Mouse (Mus musculus) intestine, embryonic 14.5 days (tissue): ENCODE data around the gene Ehmt2. TPM values are rescaled to one million over a fixed set of nuclear protein-coding genes. Genes with fewer than 3 reads are reported as not detected.

Experiments
- ATAC-seq: fragments of 200-750 bp; cut with Nextera tagmentation; replicated peaks from 2 replicates; pipeline ENCODE4 v1.8.0; 2017; ENCODE audit warnings: low read depth, moderate number of reproducible peaks, moderate TSS enrichment, moderate library complexity; ENCODE audit not compliant: low FRiP score, low TSS enrichment
- DNase-seq: peaks from one replicate; pipeline ENCODE4 v3.0.0-alpha.2; 2018; ENCODE audit warnings: low spot score
- H3K27ac ChIP-seq: fragments of 300-500 bp; sonication (generic); 2 replicates; pipeline ENCODE4 v1.5.1; 2014; ENCODE audit warnings: low read depth, mild to moderate bottlenecking, control low read depth
- H3K27me3 ChIP-seq: fragments of 300-500 bp; sonication (generic); replicated peaks from 2 replicates; pipeline ENCODE4 v1.6.1; 2014; ENCODE audit warnings: low read length, control low read depth; ENCODE audit not compliant: control insufficient read depth, insufficient read depth
- H3K36me3 ChIP-seq: fragments of 300-500 bp; sonication (generic); 2 replicates; pipeline ENCODE4 v1.6.1; 2014; ENCODE audit warnings: low read length, control low read depth; ENCODE audit not compliant: control insufficient read depth, insufficient read depth
- H3K4me1 ChIP-seq: fragments of 300-500 bp; sonication (generic); replicated peaks from 2 replicates; pipeline ENCODE4 v1.6.1; 2014; ENCODE audit warnings: low read length, control low read depth, mixed read lengths; ENCODE audit not compliant: control insufficient read depth, insufficient read depth
- H3K4me2 ChIP-seq: fragments of 300-500 bp; sonication (generic); 2 replicates; pipeline ENCODE4 v1.6.1; 2014; ENCODE audit warnings: low read length
- H3K4me3 ChIP-seq: fragments of 300-500 bp; sonication (generic); 2 replicates; pipeline ENCODE4 v1.5.1; 2014; ENCODE audit warnings: low read depth, low read length, control low read depth, mixed read lengths
- H3K9ac ChIP-seq: fragments of 300-500 bp; sonication (generic); 2 replicates; pipeline ENCODE4 v1.6.1; 2014; ENCODE audit warnings: mild to moderate bottlenecking, low read length
- H3K9me3 ChIP-seq: fragments of 300-500 bp; sonication (generic); 2 replicates; pipeline ENCODE4 v1.6.1; 2016; ENCODE audit warnings: low read length, control low read depth; ENCODE audit not compliant: control insufficient read depth
- WGBS: fragments of 180-500 bp; shearing (Covaris S2); extraction: QIAGEN DNeasy Blood & Tissue Kit; methylation state at CpG from one replicate; pipeline ENCODE4 v1.1.7; 2014; 5-methylcytosine and 5-hydroxymethylcytosine counted together
- polyA plus RNA-seq: library from polyadenylated mRNA; unstranded; fragments of >200 nt; fragmentation: Nextera tagmentation; extraction: Ambion mirVana; gene quantifications from 2 replicates; pipeline ENCODE4 v1.2.1, GENCODE M21; 2014

The Ehmt2 gene
- polyA plus RNA-seq, 1 experiment from 2014 or later, result 73.4 TPM

DNA sequence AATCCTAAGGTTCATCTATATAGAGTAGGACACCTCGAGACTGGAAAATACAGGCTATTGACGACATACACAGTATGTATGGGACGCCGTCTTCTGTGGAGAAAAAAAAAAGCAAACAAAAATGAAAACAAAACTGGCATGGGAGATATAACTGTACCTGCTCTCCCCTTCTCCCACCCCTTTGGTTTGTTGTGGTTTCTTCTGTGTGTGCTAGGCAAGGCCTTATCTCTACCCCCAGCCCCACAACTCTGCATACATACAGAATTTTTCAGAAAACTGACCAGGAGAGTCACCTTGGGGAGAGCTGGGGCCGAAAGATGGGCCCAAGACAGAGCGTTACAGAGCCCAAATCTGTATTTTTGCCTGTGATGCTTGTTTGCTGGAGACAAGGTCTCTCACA lies 13.6 kb upstream of the Ehmt2 start:
- no peak overlapping the region for H3K9ac ChIP-seq
- H3K4me3 ChIP-seq, result no peak overlapping the region
- H3K36me3 ChIP-seq, result no peaks in the 10 kb centered on the region
- DNase-seq (no peak), ATAC-seq (no peak)
- no peaks in the 10 kb centered on the region for H3K9me3 ChIP-seq
- no peak overlapping the region for H3K27ac ChIP-seq
- no peaks in the 10 kb centered on the region for H3K4me1 ChIP-seq
- 82% methylated on average over 6 of the region's 6 CpGs for WGBS
- no peaks in the 10 kb centered on the region for H3K27me3 ChIP-seq
- no peak overlapping the region for H3K4me2 ChIP-seq

DNA sequence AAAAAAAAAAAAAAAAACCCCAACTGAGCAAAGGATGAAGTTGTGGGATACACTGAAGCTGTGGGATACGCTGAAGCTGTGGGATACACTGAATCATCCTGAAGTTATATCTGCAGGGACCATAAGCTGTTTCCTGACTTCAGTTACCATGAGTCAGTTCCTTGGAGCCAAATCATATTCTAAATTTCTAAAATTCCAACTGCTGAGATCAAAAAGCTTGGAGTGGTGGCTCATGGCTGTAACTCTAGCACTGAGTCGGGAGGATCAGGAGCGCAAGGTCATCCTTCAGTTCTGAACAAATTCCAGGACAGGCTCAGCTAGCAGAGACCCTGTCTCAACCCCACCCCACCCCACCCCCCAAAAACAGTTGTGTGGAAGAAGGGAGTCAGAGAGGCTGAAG lies 12.7 kb upstream of the Ehmt2 start:
- 74% methylated on average over 3 of the region's 3 CpGs for WGBS
- H3K36me3 ChIP-seq, result no peaks in the 10 kb centered on the region
- DNase-seq, result no peak
- no peak overlapping the region for H3K27ac ChIP-seq
- H3K4me3 ChIP-seq, result no peak overlapping the region
- no peak overlapping the region for H3K9ac ChIP-seq
- H3K27me3 ChIP-seq, result no peaks in the 10 kb centered on the region
- no peak for ATAC-seq
- no peaks in the 10 kb centered on the region for H3K9me3 ChIP-seq
- H3K4me1 ChIP-seq, result no peaks in the 10 kb centered on the region
- H3K4me2 ChIP-seq, result no peak overlapping the region

DNA sequence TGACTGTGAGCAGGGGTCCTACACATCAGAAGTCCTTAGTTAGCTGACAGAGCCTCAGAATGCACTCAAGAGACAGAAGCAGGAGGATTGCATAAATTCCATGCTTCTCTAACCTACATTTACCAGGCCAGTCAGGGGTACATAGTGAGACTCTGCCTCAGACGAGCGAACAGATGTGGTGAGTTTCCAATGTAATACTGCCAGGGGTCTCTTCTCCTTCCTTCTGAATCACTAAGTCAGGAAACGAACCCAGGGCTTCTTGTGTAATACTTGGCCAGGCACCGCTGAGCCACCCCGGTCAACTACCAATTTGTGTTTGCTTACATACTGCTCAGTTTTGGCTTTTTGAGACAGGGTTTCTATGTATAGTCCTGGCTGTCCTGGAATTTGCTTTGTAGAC lies 10.3 kb upstream of the Ehmt2 start:
- no peak for DNase-seq
- Histone ChIP-seq H3K9me3 (no peaks in the 10 kb centered on the region), H3K4me3 (no peak overlapping the region), H3K9ac (no peak overlapping the region), H3K27me3 (no peaks in the 10 kb centered on the region), H3K27ac (no peak overlapping the region), H3K36me3 (no peaks in the 10 kb centered on the region), H3K4me2 (no peak overlapping the region), H3K4me1 (no peaks in the 10 kb centered on the region)
- WGBS, result 85% methylated on average over 5 of the region's 5 CpGs
- no peak for ATAC-seq

DNA sequence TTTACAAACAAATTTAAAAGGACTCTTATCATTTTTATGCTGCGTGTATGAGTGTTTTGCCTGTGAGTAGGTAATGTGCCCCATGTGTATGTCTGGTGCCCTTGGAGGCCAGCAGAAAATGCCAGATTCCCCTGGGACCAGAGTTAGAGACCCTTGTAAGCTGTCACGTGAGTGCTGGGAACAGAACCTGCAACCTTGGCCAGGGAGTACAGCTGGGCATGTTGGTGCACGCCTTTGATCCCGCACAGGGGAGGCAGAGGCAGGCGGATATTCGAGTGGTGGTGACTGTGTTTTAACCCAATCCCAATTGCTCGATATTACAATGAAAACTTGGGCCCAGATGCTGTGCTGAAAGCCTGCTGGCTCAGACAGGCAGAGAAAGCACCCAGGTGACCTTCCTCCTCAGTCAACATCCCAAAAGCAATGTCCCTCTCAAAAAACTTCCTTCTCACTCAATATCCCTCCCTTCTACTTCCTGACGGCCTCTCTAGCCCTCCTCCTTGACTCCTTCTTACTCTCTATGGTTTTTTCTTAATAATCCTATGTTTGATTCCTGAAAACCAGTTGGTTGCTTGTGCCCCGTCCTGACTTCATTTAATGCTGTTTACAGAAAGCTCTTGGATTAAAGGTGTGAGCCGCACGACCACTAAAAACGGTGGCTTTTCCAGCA lies 8.1 kb upstream of the Ehmt2 start:
- ATAC-seq (no peak), DNase-seq (no peak)
- Histone ChIP-seq H3K4me3 (no peak overlapping the region), H3K36me3 (no peaks in the 10 kb centered on the region), H3K27ac (no peak overlapping the region), H3K27me3 (no peaks in the 10 kb centered on the region), H3K9ac (no peak overlapping the region), H3K4me2 (no peak overlapping the region), H3K4me1 (peaks cover 5% of the 10 kb centered on the region), H3K9me3 (no peaks in the 10 kb centered on the region)
- 83% methylated on average over 12 of the region's 12 CpGs for WGBS

DNA sequence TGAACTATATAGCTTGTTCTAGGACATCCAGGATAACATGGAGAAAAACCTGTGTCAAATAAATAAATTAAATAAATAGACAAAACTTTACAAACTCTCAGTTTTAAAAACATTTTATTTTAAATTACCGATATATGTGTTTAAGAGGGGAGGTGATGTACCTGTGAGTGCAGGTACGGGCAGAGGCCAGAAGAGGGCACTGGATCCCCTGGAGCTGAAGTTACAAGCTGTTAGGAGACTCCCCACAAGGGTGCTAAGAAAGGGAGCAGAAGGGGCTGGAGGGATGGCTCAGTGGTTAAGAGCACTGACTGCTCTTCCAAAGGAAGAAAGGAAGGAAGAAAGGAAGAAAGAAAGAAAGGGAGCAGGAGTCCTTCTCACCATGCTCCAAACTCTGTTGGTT lies 6.9 kb upstream of the Ehmt2 start:
- Histone ChIP-seq H3K4me2 (no peak overlapping the region), H3K27ac (no peak overlapping the region), H3K4me1 (peaks cover 13% of the 10 kb centered on the region), H3K36me3 (0 out of 2 replicates have a peak, but pooled peaks cover 2% of the 10 kb centered on the region), H3K9ac (no peak overlapping the region), H3K27me3 (no peaks in the 10 kb centered on the region), H3K9me3 (no peaks in the 10 kb centered on the region), H3K4me3 (no peak overlapping the region)
- ATAC-seq (no peak), DNase-seq (no peak)
- WGBS, result 92% methylated on average over 2 of the region's 2 CpGs

DNA sequence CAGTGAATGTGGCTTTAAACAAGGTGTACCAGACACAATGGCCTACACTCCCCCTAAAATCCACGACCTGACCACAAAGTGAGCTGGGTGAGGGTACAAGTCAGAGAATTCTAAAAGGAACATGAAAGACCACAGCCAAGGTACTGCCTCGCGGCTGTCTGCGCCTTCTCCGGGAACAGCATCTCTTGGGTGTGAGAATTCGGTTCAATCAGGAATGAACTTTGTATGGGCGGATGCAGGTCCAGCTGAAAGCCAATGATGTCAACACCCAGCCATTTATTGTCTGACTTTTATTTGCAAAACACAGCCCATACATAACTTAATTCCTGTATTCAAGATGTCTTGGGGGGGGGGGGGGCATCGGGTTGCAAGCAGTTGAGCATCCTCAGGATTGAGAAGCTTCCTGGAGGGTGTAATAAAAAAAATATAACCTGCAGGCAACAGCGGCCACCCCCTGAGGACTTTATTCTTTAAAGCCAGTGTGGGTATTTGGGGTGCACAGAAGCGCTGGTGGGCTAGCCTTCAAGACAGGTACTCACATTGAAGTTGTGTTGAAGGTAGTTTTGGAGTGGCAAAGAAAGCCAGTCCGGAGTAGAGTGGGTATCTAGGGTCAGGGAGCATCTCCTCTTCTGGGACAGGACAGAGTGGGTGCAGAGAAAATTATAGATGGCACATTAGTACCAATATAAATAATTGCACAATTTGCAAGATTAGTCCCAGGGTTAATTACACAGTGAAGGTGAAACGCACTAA lies 5.0 kb upstream of the Ehmt2 start:
- Histone ChIP-seq H3K4me3 (0 out of 2 replicates have a peak overlapping the region, but pooled peaks have one; percentile 68), H3K36me3 (0 out of 2 replicates have a peak, but pooled peaks cover 4% of the 10 kb centered on the region), H3K9me3 (no peaks in the 10 kb centered on the region), H3K4me1 (peaks cover 13% of the 10 kb centered on the region), H3K9ac (peak overlapping the region; percentile 14; the same call in 1 of the 2 replicates), H3K27ac (peak overlapping the region; percentile 44; the same call in 1 of the 2 replicates), H3K4me2 (peak overlapping the region; percentile 68), H3K27me3 (no peaks in the 10 kb centered on the region)
- no peak for ATAC-seq
- no peak for DNase-seq
- 75% methylated on average over 12 of the region's 12 CpGs for WGBS

DNA sequence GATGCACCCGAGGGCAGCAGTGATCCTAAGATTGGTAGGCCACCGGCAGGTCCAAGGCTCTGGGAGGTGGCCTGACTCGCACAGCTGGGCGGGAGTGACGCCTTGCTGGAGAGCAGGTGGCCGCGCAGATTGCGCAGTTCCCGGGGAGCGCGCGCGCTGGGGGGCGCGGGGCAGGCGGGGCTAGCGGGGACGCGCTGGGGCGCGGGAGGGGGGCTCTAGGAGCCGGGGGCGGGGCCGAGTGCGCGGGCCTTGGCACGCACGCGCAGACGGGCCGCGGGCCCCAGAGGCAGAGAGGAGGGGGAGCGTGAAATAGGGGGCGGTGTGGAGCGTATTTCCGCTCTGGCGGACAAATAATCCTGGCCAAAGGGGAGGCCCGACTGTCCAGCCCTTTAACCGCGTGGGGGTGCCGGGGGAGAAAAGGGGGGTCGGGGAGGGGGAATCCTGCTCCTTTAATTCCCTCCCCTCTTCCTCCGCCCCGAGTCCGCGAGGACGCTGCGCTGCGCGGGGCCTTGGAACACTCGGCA lies 4.1 kb upstream of the Ehmt2 start:
- peak overlapping the region; percentile 91 for H3K27ac ChIP-seq
- no peaks in the 10 kb centered on the region for H3K9me3 ChIP-seq
- peaks cover 13% of the 10 kb centered on the region for H3K4me1 ChIP-seq
- no peaks in the 10 kb centered on the region for H3K27me3 ChIP-seq
- ATAC-seq (peak; percentile 85), DNase-seq (peak; percentile 96)
- peak overlapping the region; percentile 88 for H3K9ac ChIP-seq
- peak overlapping the region; percentile 68 for H3K4me3 ChIP-seq
- WGBS, result under 1% methylated on average over 45 of the region's 51 CpGs
- 0 out of 2 replicates have a peak, but pooled peaks cover 4% of the 10 kb centered on the region for H3K36me3 ChIP-seq
- peak overlapping the region; percentile 68 for H3K4me2 ChIP-seq

DNA sequence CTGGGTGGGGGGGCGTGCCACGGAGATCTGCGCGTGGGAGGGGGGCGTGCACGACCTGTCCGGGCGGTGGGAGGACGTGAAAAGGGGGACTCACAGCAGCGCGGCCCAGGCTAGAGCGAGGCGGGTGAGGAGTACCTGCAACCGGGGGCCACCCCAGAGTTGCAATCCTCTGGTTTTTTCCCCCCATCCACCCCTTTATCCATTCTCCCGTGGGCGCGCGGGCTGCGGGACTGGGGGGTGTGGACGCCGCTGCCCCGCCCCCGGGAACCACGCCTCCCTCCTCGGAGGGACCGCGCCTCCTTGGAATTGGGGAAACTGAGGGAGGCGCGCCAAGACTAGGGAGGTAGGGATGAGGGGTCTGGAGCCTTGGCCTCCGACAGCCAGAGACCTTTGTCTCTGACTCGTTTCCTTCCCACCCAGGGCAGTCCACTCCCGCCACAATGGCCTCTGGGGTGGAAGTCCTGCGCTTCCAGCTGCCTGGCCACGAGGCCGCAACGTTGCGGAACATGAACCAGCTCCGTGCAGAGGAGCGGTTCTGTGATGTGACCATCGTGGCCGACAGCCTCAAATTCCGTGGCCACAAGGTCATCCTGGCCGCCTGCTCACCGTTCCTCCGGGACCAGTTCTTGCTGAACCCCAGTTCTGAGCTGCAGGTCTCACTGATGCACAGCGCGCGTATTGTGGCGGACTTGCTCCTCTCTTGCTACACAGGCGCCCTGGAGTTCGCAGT lies 3.3 kb upstream of the Ehmt2 start:
- Histone ChIP-seq H3K27ac (peak overlapping the region; percentile 91), H3K4me1 (peaks cover 14% of the 10 kb centered on the region), H3K4me3 (peak overlapping the region; percentile 68), H3K36me3 (0 out of 2 replicates have a peak, but pooled peaks cover 4% of the 10 kb centered on the region), H3K4me2 (peak overlapping the region; percentile 68), H3K9me3 (no peaks in the 10 kb centered on the region), H3K9ac (peak overlapping the region; percentile 88), H3K27me3 (no peaks in the 10 kb centered on the region)
- WGBS, result 9% methylated on average over 44 of the region's 51 CpGs
- DNase-seq, result peak; percentile 78
- ATAC-seq, result peak; percentile 16; the same call in 1 of the 2 replicates
